Mouse (Mus musculus) gastrocnemius, postnatal 10 days (tissue): ENCODE data around the gene Dclre1c. TPM values are rescaled to one million over a fixed set of nuclear protein-coding genes. Genes with fewer than 3 reads are reported as not detected.

Experiments used
- DNase-seq: peaks from one replicate; pipeline ENCODE4 v3.0.0; 2021; ENCODE audit warnings: mixed read lengths
- total RNA-seq, 2 experiments: library from RNA; stranded (reverse); gene quantifications; 2 replicates each; pipeline ENCODE4 v1.2.3; 2021

Dclre1c gene
- total RNA-seq, 2 experiments from 2014 or later: 2.9 to 4.5 TPM

GRCm38 (mm10) chr2:3474861-3475283, 50.9 kb downstream of the Dclre1c start, which contains the start of gene Suv39h2:
Gene Suv39h2 (minus strand): TSS chr2:3475031.
- DNase-seq: peak; percentile 98

GRCm38 (mm10) chr2:3475746-3476251, 51.9 kb downstream of the Dclre1c start:
- no peak for DNase-seq

- no peak for DNase-seq
These were observed 56.3 kb downstream of the Dclre1c start for GRCm38 (mm10) chr2:3480239-3480638.

- DNase-seq: no peak
These were observed 65.9 kb downstream of the Dclre1c start for GRCm38 (mm10) chr2:3489816-3490215.

GRCm38 (mm10) chr2:3493833-3494409, 70.0 kb downstream of the Dclre1c start:
- no peak for DNase-seq

GRCm38 (mm10) chr2:3499543-3499942, 75.6 kb downstream of the Dclre1c start:
- DNase-seq: no peak

- no peak for DNase-seq
These were observed 77.0 kb downstream of the Dclre1c start for GRCm38 (mm10) chr2:3500886-3501285.

- no peak for DNase-seq
These were observed 88.1 kb downstream of the Dclre1c start for GRCm38 (mm10) chr2:3512076-3512475.

- peak; percentile 85 for DNase-seq
These were observed 88.9 kb downstream of the Dclre1c start, which contains the start of the genes Gm45902, Hspa14 and Cdnf for GRCm38 (mm10) chr2:3512552-3513454. Gene Gm45902 (minus strand): TSS chr2:3512790. Gene Hspa14 (minus strand): TSS chr2:3512814. Gene Cdnf (plus strand): TSS chr2:3513030.

Other genes starting within 250 kb of the Dclre1c start
- gene Nmt2, start 139.9 kb upstream of the Dclre1c start, total RNA-seq: 10 to 100 TPM in 1 of 2 experiments, 1 to 10 TPM in 1; 9.9 to 14.3 TPM
- 1 to 10 TPM; 6.2 to 9.1 TPM for gene Rpp38, start 91.5 kb upstream of the Dclre1c start, total RNA-seq
- under 1 TPM; 0.49 to 0.93 TPM for gene Acbd7, start 88.0 kb upstream of the Dclre1c start, total RNA-seq
- gene Olah, start 26.9 kb upstream of the Dclre1c start, total RNA-seq: not detected
- under 1 TPM in 1 of 2 experiments, not detected in 1; 0.47 TPM for gene Meig1, start 1.5 kb upstream of the Dclre1c start, total RNA-seq
- gene Suv39h2, start 50.9 kb downstream of the Dclre1c start, total RNA-seq: 1 to 10 TPM; 1.3 to 1.8 TPM
- 1 to 10 TPM; 1.2 to 1.9 TPM for gene Gm45902, start 88.7 kb downstream of the Dclre1c start, total RNA-seq
- gene Hspa14, start 88.7 kb downstream of the Dclre1c start, total RNA-seq: 10 to 100 TPM; 20.2 to 23.9 TPM
- gene Cdnf, start 88.9 kb downstream of the Dclre1c start, total RNA-seq: 10 to 100 TPM; 13.3 to 14.0 TPM
- 10 to 100 TPM; 12.7 to 14.0 TPM for gene Fam107b, start 146.4 kb downstream of the Dclre1c start, total RNA-seq